Mouse (Mus musculus) limb, embryonic 11.5 days (tissue): ENCODE results near the gene Ankrd13c. TPM values are rescaled to one million over a fixed set of nuclear protein-coding genes. Genes with fewer than 3 reads are reported as not detected.

ENCODE experiments used
- ATAC-seq: fragments of 200-750 bp; cut with Nextera tagmentation; 2 replicates; pipeline ENCODE4 v1.8.0; 2017; ENCODE audit warnings: low read depth; ENCODE audit not compliant: insufficient number of reproducible peaks, low FRiP score, low TSS enrichment
- DNase-seq: peaks from one replicate; pipeline ENCODE4 v3.0.0-alpha.2; 2015; ENCODE audit warnings: low spot score
- H3K27ac ChIP-seq: fragments of 300-500 bp; sonication (generic); replicated peaks from 2 replicates; pipeline ENCODE4 v1.5.1; 2014; ENCODE audit warnings: low read depth, mild to moderate bottlenecking, low read length
- H3K27me3 ChIP-seq: fragments of 300-500 bp; sonication (generic); 2 replicates; pipeline ENCODE4 v1.6.1; 2014; ENCODE audit warnings: mild to moderate bottlenecking, low read length, mixed read lengths; ENCODE audit not compliant: control insufficient read depth, insufficient read depth
- H3K36me3 ChIP-seq: fragments of 300-500 bp; sonication (generic); 2 replicates; pipeline ENCODE4 v1.6.1; 2014; ENCODE audit warnings: mild to moderate bottlenecking, low read length, moderate library complexity, mixed read lengths; ENCODE audit not compliant: control insufficient read depth, insufficient read depth
- H3K4me1 ChIP-seq: fragments of 300-500 bp; sonication (generic); 2 replicates; pipeline ENCODE4 v1.6.1; 2014; ENCODE audit warnings: low read length, mixed read lengths; ENCODE audit not compliant: control insufficient read depth, insufficient read depth
- H3K4me2 ChIP-seq: fragments of 300-500 bp; sonication (generic); 2 replicates; pipeline ENCODE4 v1.6.1; 2014; ENCODE audit warnings: low read depth, mild to moderate bottlenecking, moderate library complexity; ENCODE audit not compliant: severe bottlenecking
- H3K4me3 ChIP-seq: fragments of 300-500 bp; sonication (generic); 2 replicates; pipeline ENCODE4 v1.5.1; 2014; ENCODE audit warnings: low read depth, low read length
- H3K9ac ChIP-seq: fragments of 300-500 bp; sonication (generic); 2 replicates; pipeline ENCODE4 v1.6.1; 2014; ENCODE audit warnings: mild to moderate bottlenecking, low read length
- H3K9me3 ChIP-seq: fragments of 300-500 bp; sonication (generic); 2 replicates; pipeline ENCODE4 v1.6.1; 2016; ENCODE audit warnings: low read length; ENCODE audit not compliant: control insufficient read depth
- WGBS: fragments of 180-500 bp; shearing (Covaris S2); extraction: QIAGEN DNeasy Blood & Tissue Kit; methylation state at CpG from one replicate; pipeline ENCODE4 v1.1.7; 2014; 5-methylcytosine and 5-hydroxymethylcytosine counted together
- polyA plus RNA-seq: library from polyadenylated mRNA; unstranded; fragments of >200 nt; fragmentation: Nextera tagmentation; extraction: Ambion mirVana; gene quantifications from 2 replicates; pipeline ENCODE4 v1.2.1, GENCODE M21; 2014

The Ankrd13c gene
- polyA plus RNA-seq, 1 experiment from 2014 or later, result 13.4 TPM

GRCm38 (mm10) chr3:157971151-157971550 lies 24.1 kb downstream of the Ankrd13c start:
- no peaks in the 10 kb centered on the region for H3K4me1 ChIP-seq
- H3K9ac ChIP-seq, result no peak overlapping the region
- no peaks in the 10 kb centered on the region for H3K27me3 ChIP-seq
- ATAC-seq (no peak), DNase-seq (no peak)
- 94% methylated on average over 2 of the region's 2 CpGs for WGBS
- no peak overlapping the region for H3K27ac ChIP-seq
- no peaks in the 10 kb centered on the region for H3K9me3 ChIP-seq
- 0 out of 2 replicates have a peak, but pooled peaks cover 2% of the 10 kb centered on the region for H3K36me3 ChIP-seq
- H3K4me2 ChIP-seq, result no peak overlapping the region
- no peak overlapping the region for H3K4me3 ChIP-seq

- H3K4me1 ChIP-seq, result no peaks in the 10 kb centered on the region
- ATAC-seq, result no peak
- no peak overlapping the region for H3K27ac ChIP-seq
- no peak overlapping the region for H3K4me2 ChIP-seq
- no peak overlapping the region for H3K4me3 ChIP-seq
- WGBS, result 100% methylated on average over 2 of the region's 2 CpGs
- H3K36me3 ChIP-seq, result 0 out of 2 replicates have a peak, but pooled peaks cover 2% of the 10 kb centered on the region
- H3K9me3 ChIP-seq, result no peaks in the 10 kb centered on the region
- no peak overlapping the region for H3K9ac ChIP-seq
- DNase-seq, result no peak
- H3K27me3 ChIP-seq, result no peaks in the 10 kb centered on the region
These were observed 26.2 kb downstream of the Ankrd13c start for GRCm38 (mm10) chr3:157973236-157973635.

GRCm38 (mm10) chr3:157979619-157980018 lies 32.6 kb downstream of the Ankrd13c start:
- Histone ChIP-seq H3K27me3 (no peaks in the 10 kb centered on the region), H3K4me3 (no peak overlapping the region), H3K9ac (no peak overlapping the region), H3K9me3 (no peaks in the 10 kb centered on the region), H3K27ac (no peak overlapping the region), H3K4me2 (no peak overlapping the region), H3K4me1 (no peaks in the 10 kb centered on the region), H3K36me3 (no peaks in the 10 kb centered on the region)
- ATAC-seq (no peak), DNase-seq (no peak)

- Histone ChIP-seq H3K36me3 (0 out of 2 replicates have a peak, but pooled peaks cover 2% of the 10 kb centered on the region), H3K9ac (no peak overlapping the region), H3K4me3 (no peak overlapping the region), H3K27me3 (no peaks in the 10 kb centered on the region), H3K4me1 (no peaks in the 10 kb centered on the region), H3K27ac (no peak overlapping the region), H3K4me2 (no peak overlapping the region), H3K9me3 (no peaks in the 10 kb centered on the region)
- ATAC-seq (no peak), DNase-seq (no peak)
These were observed 46.3 kb downstream of the Ankrd13c start for GRCm38 (mm10) chr3:157993322-157993721.

GRCm38 (mm10) chr3:157995726-157996125 lies 48.7 kb downstream of the Ankrd13c start:
- Histone ChIP-seq H3K27ac (no peak overlapping the region), H3K27me3 (no peaks in the 10 kb centered on the region), H3K36me3 (0 out of 2 replicates have a peak, but pooled peaks cover 2% of the 10 kb centered on the region), H3K9me3 (no peaks in the 10 kb centered on the region), H3K9ac (no peak overlapping the region), H3K4me1 (no peaks in the 10 kb centered on the region), H3K4me2 (no peak overlapping the region), H3K4me3 (no peak overlapping the region)
- ATAC-seq (no peak), DNase-seq (no peak)
- 96% methylated on average over 2 of the region's 2 CpGs for WGBS

- Histone ChIP-seq H3K36me3 (no peaks in the 10 kb centered on the region; the same call in 1 of the 2 replicates), H3K4me3 (no peak overlapping the region), H3K9ac (no peak overlapping the region), H3K4me1 (no peaks in the 10 kb centered on the region), H3K9me3 (no peaks in the 10 kb centered on the region), H3K4me2 (no peak overlapping the region), H3K27me3 (no peaks in the 10 kb centered on the region), H3K27ac (no peak overlapping the region)
- no peak for ATAC-seq
- 42% methylated on average over 1 of the region's 1 CpGs for WGBS
- no peak for DNase-seq
These were observed 51.8 kb downstream of the Ankrd13c start for GRCm38 (mm10) chr3:157998742-157999369.

- Histone ChIP-seq H3K9ac (no peak overlapping the region), H3K4me2 (no peak overlapping the region), H3K36me3 (peaks cover 3% of the 10 kb centered on the region; the same call in 1 of the 2 replicates), H3K4me3 (no peak overlapping the region), H3K27me3 (no peaks in the 10 kb centered on the region), H3K9me3 (no peaks in the 10 kb centered on the region), H3K27ac (no peak overlapping the region), H3K4me1 (no peaks in the 10 kb centered on the region)
- WGBS, result 75% methylated on average over 1 of the region's 1 CpGs
- ATAC-seq (no peak), DNase-seq (no peak)
These were observed 61.6 kb downstream of the Ankrd13c start for GRCm38 (mm10) chr3:158008647-158009046.

GRCm38 (mm10) chr3:158009762-158010320 lies 62.8 kb downstream of the Ankrd13c start:
- no peak for DNase-seq
- Histone ChIP-seq H3K4me1 (no peaks in the 10 kb centered on the region), H3K4me2 (no peak overlapping the region), H3K4me3 (no peak overlapping the region), H3K27me3 (no peaks in the 10 kb centered on the region), H3K36me3 (peaks cover 10% of the 10 kb centered on the region; the same call in 1 of the 2 replicates), H3K27ac (no peak overlapping the region), H3K9ac (no peak overlapping the region), H3K9me3 (no peaks in the 10 kb centered on the region)
- 34% methylated on average over 1 of the region's 1 CpGs for WGBS
- ATAC-seq, result peak; percentile 41; the same call in 1 of the 2 replicates
